Mouse (Mus musculus): ENCODE measurements around the gene Ccdc150. TPM values are rescaled to one million over a fixed set of nuclear protein-coding genes. Genes with fewer than 3 reads are reported as not detected.

The Ccdc150 gene
- polyA plus RNA-seq (2012; rRNA removed) (0.17 and 0.36 TPM in 2 replicates), polyA plus RNA-seq (2014; fragmentation: Nextera tagmentation; extraction: Ambion mirVana) (0.17 and 0.33 TPM in 2 replicates)

DNA sequence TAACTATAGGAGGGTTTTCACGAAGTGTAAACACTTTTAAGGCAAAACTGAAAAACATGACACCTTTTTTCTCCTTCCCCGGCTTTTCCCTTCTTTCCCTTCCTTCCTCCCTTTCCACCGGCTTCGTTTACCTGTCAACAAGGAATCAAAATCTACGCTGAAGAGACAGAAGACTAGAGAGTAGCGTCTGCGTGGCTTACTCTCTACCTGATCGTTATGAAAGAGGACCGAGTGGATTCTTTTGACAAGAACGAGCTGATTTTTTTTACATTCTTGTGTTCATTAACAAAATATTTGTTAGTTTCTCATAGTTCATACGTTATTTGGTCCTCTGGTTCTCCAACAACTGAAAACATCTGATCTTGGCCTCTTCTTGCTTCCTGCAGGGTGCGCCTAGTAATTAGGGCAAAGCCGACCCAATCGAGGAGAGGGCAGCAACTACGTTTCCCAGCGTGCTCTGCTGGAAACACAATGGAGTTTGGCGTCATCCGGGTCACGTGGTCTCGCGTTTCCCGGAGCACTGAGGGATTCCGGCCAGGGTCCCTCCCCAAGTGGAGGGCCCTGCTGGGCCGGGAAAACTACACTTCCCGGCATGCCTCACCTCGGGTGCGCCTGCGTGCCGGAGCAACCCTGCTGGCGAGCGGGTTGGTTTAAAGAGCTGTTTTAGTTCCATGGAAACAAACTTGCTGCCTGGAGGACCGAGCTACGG is at the start of gene Ccdc150:
Ccdc150 (plus strand) TSS at position 526 of the 709 bp plus-strand sequence.
- H3K4me1 ChIP-seq (ENCODE audit: control insufficient read depth, insufficient read depth, low read length): peaks cover 5% of the 10 kb centered on the region
- H3K9ac ChIP-seq (ENCODE audit: low read depth, low read length, severe bottlenecking): peak within 1 kb of the TSS; percentile 41
- peak; percentile 98 for DNase-seq (ENCODE audit: low spot score)
- no peaks in the 10 kb centered on the region for H3K36me3 ChIP-seq (ENCODE audit: control insufficient read depth, insufficient read depth, low read length)
- peak; percentile 100 for ATAC-seq (ENCODE audit: low FRiP score, low read depth)
- no peaks in the 10 kb centered on the region for H3K27me3 ChIP-seq (ENCODE audit: control insufficient read depth, insufficient read depth, low read length)
- H3K9me3 ChIP-seq (ENCODE audit: control insufficient read depth, low read length): no peaks in the 10 kb centered on the region
- H3K4me3 ChIP-seq (replicated peaks; ENCODE audit: low read length): peak within 1 kb of the TSS; percentile 44
- 20% methylated on average over 33 of the region's 33 CpGs for WGBS
- peak within 1 kb of the TSS; percentile 3; the same call in 1 of the 2 replicates for H3K27ac ChIP-seq (replicated peaks; ENCODE audit: low read depth, low read length)
- peak within 1 kb of the TSS; percentile 51 for H3K4me2 ChIP-seq (replicated peaks; ENCODE audit: low read depth, low read length, severe bottlenecking)
- TF ChIP-seq POLR2A (IDR thresholded peaks at IDR 0.05; ENCODE audit: borderline replicate concordance, extremely low read depth, insufficient read depth, insufficient read length): peak; percentile 45; the same call in 1 of the 2 replicates

DNA sequence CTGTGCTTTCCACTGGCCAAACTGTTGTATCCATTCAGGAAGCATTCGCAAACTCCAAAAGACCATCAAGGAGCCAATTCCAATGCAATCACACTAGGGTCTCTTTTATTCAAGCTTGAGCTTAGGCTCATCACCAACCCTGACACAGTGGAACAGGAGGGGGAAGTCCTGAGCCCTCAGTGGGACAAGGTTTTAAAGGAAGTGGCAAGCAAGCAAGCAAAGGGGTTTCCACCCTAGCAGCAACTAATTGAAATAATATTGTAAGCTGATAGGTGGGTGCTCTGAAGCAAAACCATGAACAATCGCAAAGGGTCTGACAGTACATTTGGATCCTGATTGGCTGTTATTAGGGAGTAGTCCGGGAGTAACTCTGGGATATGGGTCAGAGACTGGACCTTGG is 30.2 kb upstream of the Ccdc150 start:
- ATAC-seq (ENCODE audit: low FRiP score, low read depth) (no peak), DNase-seq (ENCODE audit: low spot score) (no peak)
- Histone ChIP-seq H3K4me3 (replicated peaks; ENCODE audit: low read length) (no peak overlapping the region), H3K27ac (replicated peaks; ENCODE audit: low read depth, low read length) (no peak overlapping the region), H3K36me3 (ENCODE audit: control insufficient read depth, insufficient read depth, low read length) (no peaks in the 10 kb centered on the region), H3K27me3 (ENCODE audit: control insufficient read depth, insufficient read depth, low read length) (no peaks in the 10 kb centered on the region), H3K9ac (ENCODE audit: low read depth, low read length, severe bottlenecking) (no peak overlapping the region), H3K4me1 (ENCODE audit: control insufficient read depth, insufficient read depth, low read length) (no peaks in the 10 kb centered on the region), H3K9me3 (ENCODE audit: control insufficient read depth, low read length) (no peaks in the 10 kb centered on the region), H3K4me2 (replicated peaks; ENCODE audit: low read depth, low read length, severe bottlenecking) (no peak overlapping the region)
- WGBS: 90% methylated on average over 3 of the region's 3 CpGs
- no peak for TF ChIP-seq POLR2A (IDR thresholded peaks at IDR 0.05; ENCODE audit: borderline replicate concordance, extremely low read depth, insufficient read depth, insufficient read length)

DNA sequence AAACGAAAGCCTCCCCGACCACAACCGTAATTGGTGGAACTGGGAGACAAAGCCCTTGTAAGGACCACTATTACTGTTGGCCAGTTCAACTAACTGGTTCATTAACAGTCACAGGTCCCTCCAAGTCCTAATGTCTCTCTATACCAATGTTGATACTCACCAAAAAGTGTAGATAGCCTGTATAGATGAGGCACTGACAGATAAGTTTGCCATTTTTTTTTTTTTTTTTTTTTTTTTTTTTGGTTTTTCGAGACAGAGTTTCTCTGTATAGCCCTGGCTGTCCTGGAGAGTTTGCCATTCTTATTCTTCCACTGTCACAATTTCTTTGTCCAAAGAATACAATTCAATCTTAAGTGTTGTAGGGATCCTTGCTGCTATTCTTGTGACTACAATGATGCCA is 7.8 kb upstream of the Ccdc150 start:
- Histone ChIP-seq H3K27me3 (ENCODE audit: control insufficient read depth, insufficient read depth, low read length) (no peaks in the 10 kb centered on the region), H3K36me3 (ENCODE audit: control insufficient read depth, insufficient read depth, low read length) (no peaks in the 10 kb centered on the region), H3K4me2 (replicated peaks; ENCODE audit: low read depth, low read length, severe bottlenecking) (no peak overlapping the region), H3K27ac (replicated peaks; ENCODE audit: low read depth, low read length) (no peak overlapping the region), H3K9ac (ENCODE audit: low read depth, low read length, severe bottlenecking) (no peak overlapping the region), H3K4me3 (replicated peaks; ENCODE audit: low read length) (no peak overlapping the region), H3K4me1 (ENCODE audit: control insufficient read depth, insufficient read depth, low read length) (no peaks in the 10 kb centered on the region), H3K9me3 (ENCODE audit: control insufficient read depth, low read length) (no peaks in the 10 kb centered on the region)
- no peak for DNase-seq (ENCODE audit: low spot score)
- WGBS: 90% methylated on average over 4 of the region's 4 CpGs
- ATAC-seq (ENCODE audit: low FRiP score, low read depth): no peak
- no peak for TF ChIP-seq POLR2A (IDR thresholded peaks at IDR 0.05; ENCODE audit: borderline replicate concordance, extremely low read depth, insufficient read depth, insufficient read length)

DNA sequence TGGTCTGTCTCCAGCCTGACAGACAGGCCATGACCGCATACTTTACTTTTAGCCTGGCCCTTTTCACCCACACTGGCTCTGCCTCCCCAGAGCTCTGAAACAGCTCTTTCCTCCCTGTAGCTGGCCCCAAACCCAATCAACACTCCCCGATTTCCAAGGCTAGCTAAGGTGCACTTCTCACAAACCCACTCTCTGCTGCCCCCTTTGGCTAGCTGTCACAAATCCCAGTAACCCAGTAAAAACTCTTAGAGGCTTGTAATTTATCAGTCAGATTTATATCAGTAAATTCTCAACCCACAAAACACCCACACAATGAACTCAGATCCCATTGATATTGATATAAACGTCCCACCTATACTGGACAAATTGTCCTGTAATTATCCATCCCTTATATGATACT is 25.1 kb downstream of the Ccdc150 start:
- WGBS: 69% methylated on average over 3 of the region's 3 CpGs
- Histone ChIP-seq H3K27ac (replicated peaks; ENCODE audit: low read depth, low read length) (no peak overlapping the region), H3K9me3 (ENCODE audit: control insufficient read depth, low read length) (no peaks in the 10 kb centered on the region), H3K9ac (ENCODE audit: low read depth, low read length, severe bottlenecking) (no peak overlapping the region), H3K27me3 (ENCODE audit: control insufficient read depth, insufficient read depth, low read length) (no peaks in the 10 kb centered on the region), H3K36me3 (ENCODE audit: control insufficient read depth, insufficient read depth, low read length) (no peaks in the 10 kb centered on the region), H3K4me1 (ENCODE audit: control insufficient read depth, insufficient read depth, low read length) (no peaks in the 10 kb centered on the region), H3K4me2 (replicated peaks; ENCODE audit: low read depth, low read length, severe bottlenecking) (no peak overlapping the region), H3K4me3 (replicated peaks; ENCODE audit: low read length) (no peak overlapping the region)
- no peak for ATAC-seq (ENCODE audit: low FRiP score, low read depth)
- TF ChIP-seq POLR2A (IDR thresholded peaks at IDR 0.05; ENCODE audit: borderline replicate concordance, extremely low read depth, insufficient read depth, insufficient read length): no peak
- no peak for DNase-seq (ENCODE audit: low spot score)

DNA sequence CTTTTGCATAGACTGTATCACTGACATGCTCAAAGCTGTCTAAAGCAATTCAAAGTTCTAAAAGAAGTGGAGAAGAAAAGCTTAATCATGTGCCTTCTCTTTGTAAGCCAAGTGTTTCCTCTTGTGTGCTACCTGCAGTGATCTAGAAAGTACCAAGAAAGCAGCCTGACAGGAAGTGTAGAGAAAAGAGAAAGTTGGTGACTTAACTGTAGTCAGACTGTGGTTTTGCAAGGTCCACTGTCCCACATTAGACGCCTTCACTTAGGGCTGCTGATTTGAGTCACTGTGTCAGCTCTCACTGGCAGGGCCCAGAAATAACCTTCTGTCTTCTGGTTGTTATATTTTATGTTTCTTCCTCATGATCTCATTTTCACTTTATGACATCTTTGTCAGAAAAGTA is 29.1 kb downstream of the Ccdc150 start:
- no peak overlapping the region for H3K4me3 ChIP-seq (replicated peaks; ENCODE audit: low read length)
- no peak for DNase-seq (ENCODE audit: low spot score)
- no peak for TF ChIP-seq POLR2A (IDR thresholded peaks at IDR 0.05; ENCODE audit: borderline replicate concordance, extremely low read depth, insufficient read depth, insufficient read length)
- H3K9me3 ChIP-seq (ENCODE audit: control insufficient read depth, low read length): no peaks in the 10 kb centered on the region
- no peak overlapping the region for H3K9ac ChIP-seq (ENCODE audit: low read depth, low read length, severe bottlenecking)
- H3K4me2 ChIP-seq (replicated peaks; ENCODE audit: low read depth, low read length, severe bottlenecking): no peak overlapping the region
- no peak overlapping the region for H3K27ac ChIP-seq (replicated peaks; ENCODE audit: low read depth, low read length)
- H3K4me1 ChIP-seq (ENCODE audit: control insufficient read depth, insufficient read depth, low read length): no peaks in the 10 kb centered on the region
- WGBS: 83% methylated on average over 1 of the region's 1 CpGs
- H3K27me3 ChIP-seq (ENCODE audit: control insufficient read depth, insufficient read depth, low read length): no peaks in the 10 kb centered on the region
- ATAC-seq (ENCODE audit: low FRiP score, low read depth): no peak
- no peaks in the 10 kb centered on the region for H3K36me3 ChIP-seq (ENCODE audit: control insufficient read depth, insufficient read depth, low read length)
